9 mouse cellular contexts compared by ENCODE assay signal in the genomic region with DNA sequence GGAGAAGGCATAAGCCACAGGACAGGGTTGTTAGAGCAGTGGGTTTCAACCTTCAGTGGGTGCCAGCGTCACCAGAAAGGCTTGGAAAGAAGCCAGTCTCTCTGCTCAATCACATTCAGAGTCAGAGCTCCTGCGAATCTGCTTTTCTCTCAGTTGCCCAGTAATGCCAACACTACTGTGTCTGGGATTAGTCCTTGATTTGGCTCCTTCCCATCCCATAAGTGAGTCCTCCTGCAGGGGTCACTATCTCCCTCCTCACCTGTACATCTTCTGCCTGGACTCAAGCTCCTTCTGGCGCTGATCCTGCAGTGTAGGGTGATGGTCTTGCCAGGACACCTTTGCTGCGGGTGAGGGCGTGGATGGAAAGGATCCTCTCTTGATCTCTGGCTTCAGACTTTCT. TPM values are rescaled to one million over a fixed set of nuclear protein-coding genes. Genes with fewer than 3 reads are reported as not detected.
A peak's percentile ranks its signal among the peaks of the same experiment; 100 is the strongest.
DNase-seq lines count a peak whose midpoint lies in the region; ATAC-seq and TF ChIP-seq lines count a peak whose summit lies in the region.
"Had no signal": no experiment of that assay in that cellular context is flagged by ENCODE, and none has a peak within 500 bp of the region (broad histone marks: within the 10 kb centered on the region; RNA-seq: fewer than 3 reads in every experiment).

No protein-coding gene starts in this region.

- no peak for ATAC-seq in forebrain, embryonic 13.5 days

- H3K4me3 ChIP-seq in ES-E14 (ENCODE audit: insufficient read depth in 1 of 2, low read depth in 1 of 2, low read length in 2 of 2, poor library complexity in 1 of 2, severe bottlenecking in 1 of 2): peak overlapping the region in 1 of 2 experiments; percentile 46; a peak in 1 of 4 replicates
- H3K4me3 ChIP-seq in forebrain, embryonic 13.5 days: no peak overlapping the region

- H3K9ac ChIP-seq in ES-E14 (ENCODE audit: insufficient read depth, low read depth, low read length, poor library complexity, severe bottlenecking): no peak overlapping the region
- peak overlapping the region; percentile 43; the same call in 1 of the 2 replicates for H3K9ac ChIP-seq in forebrain, embryonic 13.5 days

- in situ Hi-C loops in ES-E14 (cut with MboI; ENCODE audit: low sequenced_read_pairs in 2 of 2, unreplicated experiment in 2 of 2): loop anchor here (10.0 kb wide), 1 partner anchor 48 kb away; no protein-coding TSS in a partner anchor

- no peaks in the 10 kb centered on the region for H3K36me3 ChIP-seq in ES-E14 (ENCODE audit: control insufficient read depth, insufficient read depth, low read length, poor library complexity, severe bottlenecking)
- H3K36me3 ChIP-seq in forebrain, embryonic 13.5 days (ENCODE audit: poor library complexity, severe bottlenecking): no peaks in the 10 kb centered on the region

- H3K4me2 ChIP-seq in forebrain, embryonic 13.5 days: peak overlapping the region; percentile 52

- H3K27ac ChIP-seq in ES-E14 (ENCODE audit: insufficient read depth, low read depth, low read length, poor library complexity, severe bottlenecking): no peak overlapping the region
- no peak overlapping the region for H3K27ac ChIP-seq in forebrain, embryonic 13.5 days

- peaks cover 44% of the 10 kb centered on the region for H3K27me3 ChIP-seq in forebrain, embryonic 13.5 days

- peak; percentile 72 for DNase-seq in heart, adult 11 months
- no peak for DNase-seq in heart, adult 9 months (ENCODE audit: low spot score in 2 of 2)
- no peak for DNase-seq in ES-E14 (ENCODE audit: low read depth, low spot score)
- peak; percentile 43 to 54 for DNase-seq in kidney, postnatal 4 days
- no peak for DNase-seq in right cerebral cortex, postnatal 36 days (ENCODE audit: low spot score in 2 of 2)
- no peak for DNase-seq in right cerebral cortex, adult 2 months (ENCODE audit: low spot score in 2 of 2)
- no peak for DNase-seq in ovary, postnatal 10 days (ENCODE audit: low spot score)

- H3K9me3 ChIP-seq in ES-E14 (ENCODE audit: control insufficient read depth, insufficient read depth, low read depth, low read length): no peaks in the 10 kb centered on the region
- H3K9me3 ChIP-seq in forebrain, embryonic 13.5 days (replicated peaks): no peaks in the 10 kb centered on the region

- 5% methylated on average over 5 of the region's 5 CpGs for WGBS in forebrain, embryonic 13.5 days

- H3K4me1 ChIP-seq in ES-E14 (ENCODE audit: control insufficient read depth in 2 of 2, insufficient read depth in 2 of 2, low read length in 2 of 2, poor library complexity in 1 of 2): peaks cover 0 to 4% of the 10 kb centered on the region in 2 experiments; a peak in 1 of 4 replicates
- peaks cover 11% of the 10 kb centered on the region for H3K4me1 ChIP-seq in forebrain, embryonic 13.5 days

TF ChIP-seq in ES-E14, 5 proteins besides CTCF, POLR2A, EP300 and RAD21:
- TF ChIP-seq ZNF384 (IDR thresholded peaks at IDR 0.05; ENCODE audit: low read depth, low read length): no peak
- TF ChIP-seq HCFC1 (IDR thresholded peaks at IDR 0.05; ENCODE audit: borderline replicate concordance, insufficient read depth, low read length): no peak
- no peak for TF ChIP-seq CHD2 (IDR thresholded peaks at IDR 0.05; ENCODE audit: low read depth, low read length)
- TF ChIP-seq ZC3H11A (IDR thresholded peaks at IDR 0.05; ENCODE audit: borderline replicate concordance, low read depth, low read length): peak; percentile 19; the same call in 1 of the 2 replicates
- TF ChIP-seq MAFK (IDR thresholded peaks at IDR 0.05; ENCODE audit: insufficient read depth, low read depth, low read length): no peak

RNA-seq across cellular contexts. Expression of a gene that starts 0.9 kb away (rescaled TPM):
- total RNA-seq in ES-E14 (2012; rRNA removed): 0.85 and 1.6 TPM in 2 replicates
- polyA plus RNA-seq in forebrain, embryonic 13.5 days (2015; fragmentation: Nextera tagmentation; extraction: Ambion mirVana): not detected in 2 replicates
- polyA plus RNA-seq: gonadal fat pad, adult 2 months had no signal

RNA-seq across cellular contexts. Expression of a gene that starts 40.0 kb away (rescaled TPM):
- 0.21 and 0.22 TPM in 2 replicates for total RNA-seq in ES-E14 (2012; rRNA removed)
- not detected in 2 replicates for polyA plus RNA-seq in forebrain, embryonic 13.5 days (2015; fragmentation: Nextera tagmentation; extraction: Ambion mirVana)
- polyA plus RNA-seq: gonadal fat pad, adult 2 months had no signal

RNA-seq across cellular contexts. Expression of a gene that starts 40.1 kb away (rescaled TPM):
- total RNA-seq in ES-E14 (2012; rRNA removed): 0.05 and 0.09 TPM in 2 replicates
- 0.18 and 0.29 TPM in 2 replicates for polyA plus RNA-seq in forebrain, embryonic 13.5 days (2015; fragmentation: Nextera tagmentation; extraction: Ambion mirVana)

Comparison
In these comparisons a context has a peak if more than half of its experiments do, and no peak if none do; other contexts are left out.
1. DNase-seq: peak in heart, adult 11 months (single experiment) and kidney, postnatal 4 days (2 of 2); none in heart, adult 9 months (0 of 2), ES-E14 (single experiment), right cerebral cortex, postnatal 36 days (0 of 2), right cerebral cortex, adult 2 months (0 of 2) and ovary, postnatal 10 days (single experiment).